Mouse (Mus musculus) kidney, postnatal 0 days (tissue): ENCODE data around the gene Gtf2a2. TPM values are rescaled to one million over a fixed set of nuclear protein-coding genes. Genes with fewer than 3 reads are reported as not detected.

Experiments used
- ATAC-seq: fragments of 200-750 bp; cut with Nextera tagmentation; replicated peaks from 2 replicates; pipeline ENCODE4 v1.8.0; 2017; ENCODE audit warnings: low read depth, moderate number of reproducible peaks, moderate TSS enrichment, moderate library complexity; ENCODE audit not compliant: low FRiP score
- DNase-seq: peaks from one replicate; pipeline ENCODE4 v3.0.0-alpha.2; 2016; ENCODE audit warnings: low spot score
- H3K27ac ChIP-seq: fragments of 300-500 bp; sonication (generic); 2 replicates; pipeline ENCODE4 v1.5.1; 2014; ENCODE audit warnings: mild to moderate bottlenecking
- H3K27me3 ChIP-seq: fragments of 300-500 bp; sonication (generic); 2 replicates; pipeline ENCODE4 v1.6.1; 2014; ENCODE audit warnings: low read length, mixed read lengths; ENCODE audit not compliant: insufficient read depth
- H3K36me3 ChIP-seq: fragments of 300-500 bp; sonication (generic); 2 replicates; pipeline ENCODE4 v1.6.1; 2014; ENCODE audit warnings: low read length, mixed read lengths; ENCODE audit not compliant: insufficient read depth
- H3K4me1 ChIP-seq: fragments of 300-500 bp; sonication (generic); replicated peaks from 2 replicates; pipeline ENCODE4 v1.6.1; 2014; ENCODE audit warnings: antibody characterized with exemption, low read length, mixed read lengths; ENCODE audit not compliant: insufficient read depth
- H3K4me2 ChIP-seq: fragments of 300-500 bp; sonication (generic); 2 replicates; pipeline ENCODE4 v1.6.1; 2014; ENCODE audit warnings: mild to moderate bottlenecking, low read length, moderate library complexity, mixed read lengths
- H3K4me3 ChIP-seq: fragments of 300-500 bp; sonication (generic); replicated peaks from 2 replicates; pipeline ENCODE4 v1.5.1; 2014; ENCODE audit warnings: low read depth, low read length
- H3K9ac ChIP-seq: fragments of 300-500 bp; sonication (generic); 2 replicates; pipeline ENCODE4 v1.6.1; 2014; ENCODE audit warnings: low read depth, low read length
- H3K9me3 ChIP-seq: fragments of 300-500 bp; sonication (generic); replicated peaks from 2 replicates; pipeline ENCODE4 v1.6.1; 2016; ENCODE audit warnings: low read length, inconsistent platforms, mixed read lengths
- CTCF ChIP-seq: IDR thresholded peaks from 2 replicates; pipeline ENCODE4 v1.5.1; 2016; ENCODE audit warnings: antibody characterized with exemption, low read depth, mild to moderate bottlenecking, moderate library complexity
- WGBS: fragments of 180-500 bp; shearing (Covaris S2); extraction: QIAGEN DNeasy Blood & Tissue Kit; methylation state at CpG from one replicate; pipeline ENCODE4 v1.1.7; 2014; 5-methylcytosine and 5-hydroxymethylcytosine counted together
- polyA plus RNA-seq: library from polyadenylated mRNA; unstranded; fragments of >200 nt; fragmentation: Nextera tagmentation; extraction: Ambion mirVana; gene quantifications from 2 replicates; pipeline ENCODE4 v1.2.1, GENCODE M21; 2015

Gene Gtf2a2
- polyA plus RNA-seq, 1 experiment from 2014 or later: 210 TPM

GRCm38 (mm10) chr9:70024648-70025047, 12.3 kb downstream of the Gtf2a2 start:
- no peak overlapping the region for H3K4me3 ChIP-seq
- H3K36me3 ChIP-seq: peaks cover 5% of the 10 kb centered on the region; the same call in 1 of the 2 replicates
- no peak for TF ChIP-seq CTCF
- no peaks in the 10 kb centered on the region for H3K4me1 ChIP-seq
- no peak overlapping the region for H3K27ac ChIP-seq
- H3K9me3 ChIP-seq: no peaks in the 10 kb centered on the region
- H3K9ac ChIP-seq: no peak overlapping the region
- no peak for DNase-seq
- no peaks in the 10 kb centered on the region for H3K27me3 ChIP-seq
- no peak for ATAC-seq
- no peak overlapping the region for H3K4me2 ChIP-seq

DNA sequence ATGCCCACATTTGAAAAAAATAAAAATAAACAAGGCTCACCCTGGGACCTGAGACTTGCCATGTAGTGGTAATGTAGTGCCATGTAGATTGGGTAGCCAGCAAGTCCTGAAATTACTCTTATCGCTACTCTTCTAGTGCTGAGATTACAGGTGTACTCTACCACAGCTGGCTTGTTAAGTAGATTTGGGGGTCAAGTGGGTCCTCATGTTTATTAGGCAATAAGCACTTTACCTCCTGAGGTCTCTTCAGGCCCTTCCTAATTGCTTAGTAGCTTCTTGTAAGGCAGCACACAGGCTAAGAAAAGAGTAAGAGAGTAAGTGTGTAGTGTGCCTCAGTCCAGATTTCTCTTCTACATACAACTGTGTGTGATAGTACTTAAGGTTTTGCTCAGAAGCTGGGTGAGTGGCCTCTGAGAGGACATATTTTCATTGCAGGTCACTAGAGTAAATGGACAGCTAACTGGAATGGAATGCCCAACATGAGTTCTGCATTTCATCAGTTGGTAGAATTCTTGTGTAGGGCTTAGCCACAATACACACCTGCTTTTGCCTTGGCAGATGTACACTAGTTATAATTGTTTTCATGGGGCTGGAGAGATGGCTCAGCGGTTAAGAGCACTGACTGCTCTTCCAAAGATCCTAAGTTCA, 13.1 kb downstream of the Gtf2a2 start:
- no peak for DNase-seq
- Histone ChIP-seq H3K9me3 (no peaks in the 10 kb centered on the region), H3K9ac (no peak overlapping the region), H3K27ac (no peak overlapping the region), H3K4me3 (no peak overlapping the region), H3K27me3 (no peaks in the 10 kb centered on the region), H3K4me1 (no peaks in the 10 kb centered on the region), H3K36me3 (peaks cover 5% of the 10 kb centered on the region; the same call in 1 of the 2 replicates), H3K4me2 (no peak overlapping the region)
- 93% methylated on average over 2 of the region's 2 CpGs for WGBS
- ATAC-seq: no peak
- no peak for TF ChIP-seq CTCF

DNA sequence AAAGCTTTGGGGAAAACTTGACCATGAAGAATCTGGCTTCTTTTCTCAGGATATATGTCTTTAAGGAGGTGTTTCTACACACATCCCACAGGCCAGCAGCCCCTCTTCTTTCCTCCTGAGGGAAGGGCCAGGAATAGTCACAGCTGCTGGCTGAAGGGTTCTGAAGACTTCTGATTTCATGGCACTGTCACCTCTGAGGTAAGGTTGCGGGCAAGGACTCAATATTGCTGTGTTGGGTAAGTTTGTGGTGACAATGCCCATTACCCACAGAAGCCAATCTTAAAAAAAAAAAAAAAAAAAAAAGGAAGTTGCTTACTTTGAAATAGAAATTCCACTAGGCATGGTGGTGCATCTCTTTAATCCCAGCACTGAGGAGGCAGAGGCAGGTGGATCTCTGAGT, 19.8 kb downstream of the Gtf2a2 start:
- Histone ChIP-seq H3K4me1 (peaks cover 4% of the 10 kb centered on the region; the same call in 1 of the 2 replicates), H3K4me2 (no peak overlapping the region), H3K9ac (no peak overlapping the region), H3K4me3 (no peak overlapping the region), H3K36me3 (no peaks in the 10 kb centered on the region), H3K9me3 (no peaks in the 10 kb centered on the region), H3K27ac (no peak overlapping the region), H3K27me3 (no peaks in the 10 kb centered on the region)
- no peak for DNase-seq
- WGBS: 88% methylated on average over 1 of the region's 1 CpGs
- TF ChIP-seq CTCF: no peak
- ATAC-seq: no peak

GRCm38 (mm10) chr9:70033056-70033455, 20.7 kb downstream of the Gtf2a2 start:
- no peak for TF ChIP-seq CTCF
- Histone ChIP-seq H3K27me3 (no peaks in the 10 kb centered on the region), H3K27ac (peak overlapping the region; percentile 10; the same call in 1 of the 2 replicates), H3K36me3 (no peaks in the 10 kb centered on the region), H3K4me1 (peaks cover 4% of the 10 kb centered on the region; the same call in 1 of the 2 replicates), H3K9me3 (no peaks in the 10 kb centered on the region), H3K4me3 (no peak overlapping the region), H3K4me2 (no peak overlapping the region), H3K9ac (no peak overlapping the region)
- 47% methylated on average over 9 of the region's 9 CpGs for WGBS
- DNase-seq (peak; percentile 38), ATAC-seq (no peak)

GRCm38 (mm10) chr9:70034702-70035101, 22.4 kb downstream of the Gtf2a2 start:
- H3K9ac ChIP-seq: no peak overlapping the region
- no peaks in the 10 kb centered on the region for H3K27me3 ChIP-seq
- H3K9me3 ChIP-seq: no peaks in the 10 kb centered on the region
- H3K4me3 ChIP-seq: no peak overlapping the region
- TF ChIP-seq CTCF: no peak
- ATAC-seq (no peak), DNase-seq (no peak)
- H3K4me1 ChIP-seq: peaks cover 4% of the 10 kb centered on the region; the same call in 1 of the 2 replicates
- H3K27ac ChIP-seq: no peak overlapping the region; the same call in 1 of the 2 replicates
- no peaks in the 10 kb centered on the region for H3K36me3 ChIP-seq
- no peak overlapping the region for H3K4me2 ChIP-seq
- WGBS: 88% methylated on average over 7 of the region's 7 CpGs

DNA sequence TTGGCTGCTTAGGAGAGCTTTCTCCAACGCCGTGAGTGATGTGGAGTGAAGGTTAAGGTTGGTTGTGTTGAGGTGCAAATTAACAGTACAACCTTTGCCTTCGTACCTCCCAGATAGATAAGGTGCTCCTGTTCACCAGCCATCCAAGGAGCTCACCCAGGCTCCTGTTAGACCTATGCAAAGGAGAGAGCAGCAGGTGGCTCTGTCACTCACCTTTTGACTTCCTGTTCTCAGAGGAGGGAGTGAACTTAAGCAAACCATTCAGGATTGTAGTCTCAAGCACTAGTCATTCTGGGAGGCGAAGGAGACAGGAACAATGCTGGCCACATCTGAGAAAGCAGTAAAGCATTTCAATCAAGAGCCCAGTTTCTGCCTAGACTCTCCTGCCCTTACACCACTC, 24.3 kb downstream of the Gtf2a2 start:
- no peak for DNase-seq
- no peaks in the 10 kb centered on the region for H3K9me3 ChIP-seq
- no peak overlapping the region for H3K9ac ChIP-seq
- no peak overlapping the region for H3K4me3 ChIP-seq
- H3K27ac ChIP-seq: no peak overlapping the region
- H3K27me3 ChIP-seq: no peaks in the 10 kb centered on the region
- 65% methylated on average over 4 of the region's 4 CpGs for WGBS
- peaks cover 4% of the 10 kb centered on the region; the same call in 1 of the 2 replicates for H3K4me1 ChIP-seq
- TF ChIP-seq CTCF: peak; percentile 17; the same call in 1 of the 2 replicates
- no peaks in the 10 kb centered on the region for H3K36me3 ChIP-seq
- no peak for ATAC-seq
- no peak overlapping the region for H3K4me2 ChIP-seq
